Mouse (Mus musculus) right cerebral cortex, postnatal 36 days (tissue): ENCODE data around the gene Pcca.

Experiments used
- DNase-seq, 2 experiments: peaks; one replicate each; pipeline ENCODE4 v3.0.0; 2022; ENCODE audit warnings: low spot score in 2 of 2, mixed read lengths in 1 of 2

The Pcca gene

DNA sequence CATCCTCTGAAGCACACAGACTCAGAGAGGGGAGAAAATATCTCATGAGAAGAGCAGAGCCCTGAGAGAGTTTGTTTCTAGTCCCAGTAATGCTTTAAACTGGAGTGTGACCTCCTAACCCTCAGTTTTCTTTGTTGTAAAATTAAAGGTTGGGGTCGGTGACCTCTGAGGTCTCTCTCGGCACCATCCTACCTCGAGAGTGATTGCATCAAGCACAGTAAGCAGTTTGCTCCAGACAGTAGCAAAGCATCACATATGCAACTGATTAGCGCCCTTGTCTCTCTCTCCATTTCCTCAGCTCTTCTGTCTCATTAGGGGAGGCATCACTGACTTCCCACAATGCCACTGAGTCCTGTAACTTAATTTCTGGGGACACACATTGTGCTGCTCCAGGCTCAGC lies 302.1 kb downstream of the Pcca start:
- no peak for DNase-seq

DNA sequence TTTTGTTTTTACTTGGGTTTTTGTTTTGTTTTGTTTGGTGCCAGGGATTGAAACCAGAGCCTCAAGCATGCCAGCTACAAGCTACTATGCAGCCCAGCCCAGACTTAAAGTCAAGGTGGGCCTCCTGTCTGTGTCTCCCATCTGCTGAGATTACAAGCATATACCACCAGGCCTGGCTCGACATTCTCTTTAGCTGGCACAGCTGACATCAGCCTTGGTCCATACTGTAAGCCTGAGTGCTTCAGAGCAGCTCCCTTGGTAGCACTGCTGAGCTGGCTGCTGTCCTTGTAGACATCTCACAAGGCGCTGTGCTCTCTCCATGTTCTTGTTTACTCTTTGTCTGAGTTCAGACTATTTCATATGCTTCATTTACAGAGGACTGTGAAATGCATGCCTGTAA lies 302.9 kb downstream of the Pcca start:
- DNase-seq = no peak

DNA sequence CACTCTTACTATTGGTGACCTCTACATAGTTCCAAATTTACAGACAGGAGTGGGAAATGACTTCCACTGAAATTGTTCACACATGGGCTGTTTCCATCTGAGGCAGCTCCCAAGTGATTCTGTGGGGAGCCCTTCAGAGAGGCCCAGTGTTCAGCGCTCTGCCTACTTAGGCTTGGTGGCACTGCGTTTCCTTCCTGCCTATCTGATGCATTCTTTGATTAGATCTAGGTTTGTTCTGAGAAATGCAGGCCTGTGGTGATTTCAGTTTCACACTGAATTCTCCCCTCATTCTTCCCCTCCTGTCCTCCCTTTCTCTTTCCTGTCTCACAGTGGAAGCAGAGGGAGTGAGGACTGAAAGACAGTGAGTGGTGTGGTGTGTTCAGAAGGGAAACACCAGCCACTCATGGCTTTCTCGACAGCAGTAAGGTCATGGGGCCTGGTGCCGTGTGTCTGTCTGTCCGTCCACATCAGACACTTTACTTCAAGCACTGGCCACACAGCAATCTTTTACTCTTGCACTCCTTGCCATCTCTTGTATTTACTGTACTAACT lies 318.5 kb downstream of the Pcca start:
- DNase-seq = no peak

DNA sequence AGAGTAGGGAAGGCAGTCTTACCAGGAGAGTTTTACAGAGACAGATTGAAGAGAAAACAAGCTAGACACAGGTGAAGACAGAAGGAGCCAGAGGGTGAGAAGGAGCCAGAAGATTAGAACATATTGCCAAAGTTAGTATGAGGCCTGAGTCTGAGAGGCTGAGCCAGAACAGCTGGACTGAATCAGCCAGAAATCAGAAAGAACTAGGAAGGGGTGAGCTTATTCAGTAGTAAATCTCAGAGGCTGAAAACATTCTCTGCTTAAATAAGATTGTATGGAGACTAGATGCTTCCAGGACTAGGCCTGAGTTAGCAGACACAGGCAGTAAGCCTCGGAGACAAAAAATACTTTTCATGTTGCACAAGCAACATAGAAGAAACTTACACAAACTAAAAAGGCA lies 325.7 kb downstream of the Pcca start:
- no peak for DNase-seq

DNA sequence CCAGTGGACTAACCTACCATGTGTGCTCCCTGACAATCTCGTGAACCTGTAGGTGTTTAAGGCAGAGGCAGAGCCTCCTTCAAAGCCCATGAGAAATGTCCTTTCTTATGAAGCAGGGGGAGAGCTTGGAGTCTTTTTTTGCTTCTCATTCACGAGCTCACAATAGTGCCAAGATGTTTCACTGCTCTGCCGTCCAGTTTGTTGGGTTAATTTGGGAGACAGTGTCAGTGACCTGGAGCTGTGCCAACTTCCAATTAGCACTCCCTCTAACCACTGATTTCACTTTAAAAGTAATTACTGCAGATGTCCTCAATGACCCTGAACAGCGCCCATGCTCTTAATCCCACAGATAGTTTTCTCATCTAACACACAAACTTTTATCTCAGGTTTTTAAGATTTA lies 328.5 kb downstream of the Pcca start:
- DNase-seq = no peak

DNA sequence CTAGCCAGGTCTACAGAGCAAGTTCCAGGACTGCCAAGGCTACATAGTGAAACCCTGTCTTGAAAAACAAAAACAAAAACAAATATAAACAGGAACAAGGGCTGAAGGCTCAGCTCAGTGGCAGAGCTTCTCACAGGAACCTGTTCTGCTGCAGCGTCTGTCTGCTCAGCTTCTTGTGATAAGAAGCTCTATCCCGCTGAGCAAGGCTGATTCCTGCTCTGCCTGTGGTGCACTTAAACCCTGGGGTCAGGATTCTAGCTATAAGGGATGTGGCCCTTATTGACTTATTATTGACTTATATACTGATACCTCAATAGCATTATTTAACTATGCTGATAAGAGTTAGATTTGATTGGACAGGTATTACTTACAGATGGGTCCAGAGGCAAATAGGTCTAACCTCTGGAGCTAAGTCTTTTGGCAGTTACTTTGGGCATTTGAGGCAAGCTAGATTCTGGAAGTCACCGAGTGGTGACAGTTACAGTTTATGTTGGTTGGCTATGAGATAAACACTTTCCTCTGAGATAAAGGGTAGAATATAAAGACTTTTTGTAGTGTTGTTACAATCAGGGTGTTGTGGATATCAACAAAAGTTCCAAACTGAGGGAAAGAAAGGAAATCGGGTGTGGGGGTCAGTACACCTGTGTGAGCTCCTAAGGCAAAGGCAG lies 331.5 kb downstream of the Pcca start:
- no peak for DNase-seq

DNA sequence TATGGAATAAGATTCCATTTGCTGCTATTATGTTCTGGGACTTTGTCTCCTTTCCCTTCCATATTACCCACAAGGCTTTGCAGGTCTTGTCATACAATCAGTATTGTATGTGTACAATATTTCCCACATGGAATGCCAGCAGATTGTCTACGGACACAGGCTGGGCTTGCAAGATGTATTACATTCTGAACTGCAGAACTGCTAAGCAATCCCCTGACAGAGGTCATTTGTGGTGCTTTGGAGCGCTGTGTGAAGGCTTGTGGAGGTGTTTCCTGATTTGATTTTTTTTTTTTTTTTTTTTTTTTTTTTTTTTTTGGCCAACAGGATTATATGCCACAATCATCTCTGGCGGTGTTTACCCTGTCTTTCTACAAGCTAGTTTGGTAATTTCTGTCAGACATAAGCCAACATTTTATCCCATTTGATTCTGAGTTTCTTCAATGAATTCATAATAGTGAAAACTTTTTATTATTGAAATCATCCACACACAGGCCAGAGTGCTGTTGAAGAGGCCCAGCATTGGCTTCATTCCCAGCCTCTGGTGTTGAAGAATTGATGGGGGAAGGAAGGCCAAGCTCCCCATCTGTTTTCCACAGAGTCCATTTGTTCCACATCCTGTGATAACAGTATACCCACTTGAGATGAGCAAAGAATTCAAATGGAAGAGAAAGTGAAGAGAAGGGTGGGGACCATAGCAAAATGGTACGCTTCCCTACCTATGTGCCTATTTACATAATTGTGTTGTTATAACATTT lies 333.6 kb downstream of the Pcca start:
- no peak for DNase-seq

DNA sequence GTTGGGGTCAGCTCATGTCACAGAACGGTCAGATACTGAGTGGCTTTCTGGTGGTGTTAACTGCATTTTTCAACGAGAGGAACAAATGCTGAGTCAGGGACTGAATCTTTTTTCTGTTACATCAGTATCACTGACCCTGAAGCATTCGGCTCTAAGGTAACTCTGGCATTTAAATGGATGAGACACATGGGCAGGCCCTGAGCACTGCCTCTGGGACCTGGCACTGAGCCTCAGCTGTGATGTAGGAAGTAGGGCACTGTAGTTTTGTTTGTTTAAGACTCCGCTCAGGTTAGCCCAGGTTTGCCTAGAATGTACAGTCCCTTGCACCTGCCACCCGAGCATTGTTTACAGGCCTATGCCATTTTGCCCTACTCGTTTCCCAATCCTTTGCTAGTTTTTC lies 335.7 kb downstream of the Pcca start:
- no peak for DNase-seq

DNA sequence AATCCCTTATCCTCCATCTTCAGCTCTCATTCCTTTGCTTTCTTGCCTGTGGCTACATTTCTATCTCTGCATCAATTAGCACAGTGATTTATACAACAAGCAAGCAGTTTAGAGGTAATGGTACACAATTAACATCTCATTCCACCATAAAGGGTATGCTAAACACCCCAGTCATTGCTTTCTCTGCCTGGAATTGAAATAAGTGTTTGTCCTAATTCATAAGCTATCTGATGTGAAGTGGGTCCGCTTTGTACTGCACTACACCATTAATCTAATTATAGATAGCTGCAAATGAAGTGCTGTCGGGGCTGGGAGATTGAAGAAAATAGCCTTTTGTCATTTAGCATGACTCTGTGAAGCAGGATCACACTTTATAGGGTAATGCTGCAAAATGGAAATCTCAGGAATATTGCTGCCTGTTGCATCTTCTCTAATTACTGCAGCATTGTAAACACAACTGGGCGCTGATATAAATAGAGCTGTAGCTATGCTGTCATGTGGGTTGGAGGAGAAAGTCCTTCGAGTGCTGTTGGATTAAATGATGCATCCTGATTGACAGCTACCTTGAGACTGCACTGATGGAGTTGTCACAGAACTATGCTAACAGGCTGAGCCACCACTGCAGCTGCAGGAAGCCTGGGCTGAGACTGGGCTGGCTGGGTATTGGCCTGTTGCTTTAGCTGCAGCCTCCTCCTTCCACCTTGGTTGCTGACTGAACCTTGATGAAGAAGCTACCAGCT lies 337.9 kb downstream of the Pcca start:
- no peak for DNase-seq

DNA sequence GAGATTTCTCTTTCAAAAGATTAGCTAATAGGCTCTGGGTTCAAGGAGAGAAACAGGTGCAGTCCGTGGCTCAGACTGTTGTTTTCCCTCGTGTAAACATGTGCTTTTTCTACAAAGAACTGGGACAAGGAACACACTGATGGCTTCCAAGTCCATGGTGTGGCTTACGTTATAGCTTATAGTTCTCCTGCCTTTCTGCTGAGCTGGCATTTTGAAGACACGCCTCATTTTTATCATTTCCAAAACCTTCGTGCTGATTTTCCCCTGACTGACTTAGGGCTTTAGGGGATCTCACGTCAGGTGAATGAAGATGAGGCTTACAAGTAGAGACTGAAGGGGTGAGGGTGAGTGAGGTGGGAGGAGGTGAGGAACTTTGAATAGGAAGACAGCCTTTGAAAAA lies 338.5 kb downstream of the Pcca start:
- DNase-seq = no peak

DNA sequence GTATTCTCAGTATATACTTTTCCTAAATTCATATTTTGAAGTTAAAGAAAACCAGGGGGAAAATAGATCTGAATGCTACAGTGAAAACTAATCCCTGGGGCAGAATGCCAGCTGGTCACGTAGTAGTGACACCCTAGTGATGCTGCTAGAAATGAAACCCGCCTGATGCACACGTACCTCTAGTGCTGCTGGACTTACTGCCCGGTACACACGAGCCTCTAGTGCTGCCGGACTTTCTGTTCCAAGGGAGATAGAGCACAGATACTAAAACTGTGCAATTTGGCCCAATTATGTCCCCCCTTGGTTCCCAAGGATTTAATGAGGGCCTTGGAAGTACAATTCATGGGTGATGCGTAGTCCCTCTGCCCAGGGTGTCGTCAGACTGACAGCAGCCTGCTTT lies 340.9 kb downstream of the Pcca start:
- no peak for DNase-seq

DNA sequence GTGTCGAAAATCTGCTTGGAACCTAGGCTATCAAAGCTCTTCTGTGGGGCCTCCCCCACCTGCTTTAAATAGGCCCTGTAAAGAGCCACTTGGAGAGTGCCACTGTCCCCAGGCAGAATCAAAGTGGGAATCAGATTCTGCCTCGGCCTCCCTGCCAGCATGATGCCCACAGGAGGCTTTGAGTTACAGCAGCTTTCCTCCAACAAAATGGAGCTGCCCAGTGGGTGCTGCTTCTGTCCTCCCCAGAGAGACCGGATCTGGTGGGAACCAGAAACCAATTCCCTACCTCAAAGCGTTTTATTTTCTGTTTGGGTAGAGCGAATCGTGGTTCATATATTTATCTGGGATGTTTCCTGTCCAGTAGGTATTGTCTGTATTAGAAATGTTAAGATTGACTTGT lies 341.5 kb downstream of the Pcca start:
- no peak for DNase-seq

DNA sequence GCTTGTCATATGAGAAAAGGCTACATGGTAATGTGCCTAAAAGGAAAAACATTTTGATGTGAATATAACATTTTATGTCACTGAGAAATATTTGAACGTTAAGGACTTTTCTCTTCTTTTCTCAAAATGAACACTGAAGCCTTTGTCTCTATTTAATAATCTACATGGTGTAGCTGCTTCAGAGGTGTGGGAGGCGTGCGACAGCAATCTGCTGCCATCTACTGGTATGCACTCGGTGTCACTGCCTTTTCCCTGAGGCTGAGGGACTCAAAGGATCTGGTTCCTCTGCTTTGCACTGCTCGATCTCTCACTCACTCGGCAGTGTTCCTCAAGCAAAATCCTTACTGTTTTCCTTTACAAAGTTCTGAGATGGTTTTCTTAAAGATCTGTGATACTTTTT lies 342.0 kb downstream of the Pcca start:
- DNase-seq = peak; percentile 69 to 73

DNA sequence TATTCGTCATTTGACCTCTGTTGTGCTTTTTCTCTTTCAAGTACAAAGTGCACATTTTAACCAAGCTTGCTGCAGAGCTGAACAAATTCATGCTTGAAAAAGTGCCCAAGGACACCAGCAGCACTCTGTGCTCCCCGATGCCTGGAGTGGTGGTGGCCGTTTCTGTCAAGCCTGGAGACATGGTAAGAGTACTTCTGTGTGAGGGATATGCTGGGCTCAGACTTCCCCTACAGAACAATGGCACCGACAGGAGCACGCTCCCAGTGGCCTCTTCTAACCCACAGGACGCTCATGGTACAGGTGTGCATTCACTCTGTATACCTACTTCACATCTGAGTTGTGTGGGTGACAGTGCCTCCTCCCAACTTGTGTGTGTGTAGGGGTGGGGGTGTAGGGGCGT lies 342.6 kb downstream of the Pcca start:
- DNase-seq = no peak

DNA sequence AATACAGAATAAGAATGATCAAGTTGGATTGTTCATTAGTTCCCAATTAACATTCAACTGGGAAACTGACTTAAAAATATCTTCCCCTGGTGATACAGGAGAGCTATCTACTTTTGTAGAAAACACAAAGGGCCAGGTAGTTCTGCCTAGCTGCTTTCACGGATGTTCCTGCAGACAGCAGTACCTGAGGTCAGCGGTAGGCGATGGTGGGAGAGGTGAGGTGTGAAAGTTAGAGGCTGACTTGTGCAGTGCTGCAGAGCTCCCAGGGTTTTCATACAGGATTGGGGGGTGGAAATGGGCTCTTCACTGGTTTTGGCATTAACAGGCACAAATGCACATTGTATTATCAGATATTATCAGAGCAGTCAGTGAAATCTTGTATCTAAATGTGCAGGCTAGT lies 343.7 kb downstream of the Pcca start:
- no peak for DNase-seq

DNA sequence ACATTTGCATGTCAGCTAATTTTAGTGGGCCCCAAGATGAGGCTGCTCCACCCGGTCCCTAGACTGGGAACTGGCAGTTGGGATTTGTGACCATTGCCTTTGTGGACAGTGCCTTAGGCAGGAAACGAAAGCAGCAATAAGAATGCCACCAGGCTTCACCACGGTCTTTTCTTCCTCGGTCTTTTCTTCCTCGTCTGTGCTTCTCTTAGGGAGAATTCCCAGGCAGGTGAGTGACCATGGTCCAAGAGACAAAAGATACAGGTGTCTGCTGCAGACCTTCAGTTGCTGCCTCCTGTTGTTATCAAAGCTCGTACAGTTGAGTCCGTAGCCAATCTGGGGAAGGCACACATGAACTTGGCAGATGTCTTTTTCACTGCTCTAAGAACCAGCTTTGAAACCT lies 346.2 kb downstream of the Pcca start:
- no peak for DNase-seq

DNA sequence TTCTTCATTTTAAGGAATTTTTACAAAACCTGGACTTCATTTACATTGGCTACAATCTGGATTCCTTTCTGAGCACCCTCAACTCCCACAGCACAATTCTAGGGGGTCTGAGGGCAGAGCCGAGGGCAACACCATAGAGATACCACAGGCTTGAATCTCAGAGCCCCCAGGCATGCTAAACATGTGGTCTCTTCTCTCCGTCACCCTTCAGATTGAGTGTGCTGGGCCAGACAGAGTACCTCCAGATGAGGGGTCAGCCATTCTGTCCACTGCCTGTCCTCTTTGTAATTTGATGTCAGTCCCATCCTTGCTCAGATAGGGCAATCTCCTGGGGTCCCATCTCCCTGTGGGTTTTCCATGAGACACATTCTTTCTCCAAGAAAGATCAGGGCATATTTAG lies 347.6 kb downstream of the Pcca start:
- DNase-seq = no peak

DNA sequence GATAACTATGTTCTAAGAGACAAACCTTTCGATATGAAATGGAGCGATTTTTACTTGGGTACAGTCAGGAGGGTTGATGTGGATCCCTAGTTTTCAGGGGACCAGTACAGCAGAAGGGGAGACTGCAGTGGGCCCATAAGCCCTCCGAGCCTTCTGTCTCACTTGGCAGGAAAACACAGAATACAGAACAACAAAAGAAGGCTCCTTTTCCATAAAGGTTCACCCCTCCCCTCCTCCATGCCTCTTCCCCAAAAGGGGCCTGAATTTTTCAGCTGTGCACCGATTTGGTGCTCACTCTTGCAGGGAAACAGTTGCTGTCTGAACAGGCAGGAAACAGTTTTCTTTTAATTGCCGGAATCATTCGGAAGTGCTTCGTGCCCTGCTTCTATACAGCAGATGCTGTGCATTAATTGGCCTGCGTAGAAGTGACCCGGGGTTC lies 348.1 kb downstream of the Pcca start:
- DNase-seq = no peak

DNA sequence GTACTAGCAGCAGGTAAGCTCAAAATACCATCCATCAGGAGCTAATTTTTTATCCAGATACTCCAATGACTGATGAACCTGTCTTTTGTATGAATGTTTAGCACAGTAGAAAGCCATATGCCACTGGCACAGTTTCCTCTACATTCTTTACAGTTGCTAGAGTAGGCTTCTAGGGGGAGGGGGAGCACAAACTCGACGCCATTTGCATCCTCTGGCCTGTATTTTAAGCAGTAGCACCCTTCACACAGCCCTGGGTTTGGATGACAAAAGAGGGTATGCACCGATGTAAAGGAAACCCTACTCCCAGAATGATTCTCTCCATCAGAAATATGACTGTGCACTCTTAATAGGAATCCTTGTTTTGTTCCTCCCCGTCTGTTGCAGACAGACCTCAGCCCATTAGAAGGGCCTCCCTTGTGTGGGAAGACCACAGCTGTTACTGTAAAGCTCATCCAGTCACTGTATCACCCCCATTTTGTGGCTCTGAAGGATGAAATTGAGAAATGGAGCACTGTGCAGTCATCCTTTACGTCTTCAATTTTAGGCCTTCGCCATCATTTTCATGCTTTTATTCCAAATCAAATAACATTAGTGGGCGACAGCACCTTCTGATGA lies 348.8 kb downstream of the Pcca start:
- no peak for DNase-seq

DNA sequence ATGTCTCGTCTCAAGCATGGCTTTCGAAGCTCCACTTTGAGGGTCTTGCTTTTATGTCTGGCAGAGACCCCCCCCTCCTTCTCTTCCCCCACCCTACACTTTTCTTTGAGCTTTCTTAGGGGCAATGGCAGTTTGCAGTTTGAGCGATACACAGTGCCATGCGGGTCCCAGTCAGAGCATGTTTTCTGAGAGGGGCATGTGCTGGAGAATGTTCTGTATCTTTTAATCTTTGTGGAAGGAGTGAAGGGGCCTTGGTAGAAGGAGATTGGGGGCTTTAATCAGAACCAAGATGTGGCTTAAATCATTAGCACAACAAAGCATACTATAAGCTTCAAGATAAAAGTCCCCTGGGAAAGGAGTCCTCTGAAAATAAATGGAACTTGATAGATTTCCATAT lies 349.3 kb downstream of the Pcca start:
- no peak for DNase-seq

DNA sequence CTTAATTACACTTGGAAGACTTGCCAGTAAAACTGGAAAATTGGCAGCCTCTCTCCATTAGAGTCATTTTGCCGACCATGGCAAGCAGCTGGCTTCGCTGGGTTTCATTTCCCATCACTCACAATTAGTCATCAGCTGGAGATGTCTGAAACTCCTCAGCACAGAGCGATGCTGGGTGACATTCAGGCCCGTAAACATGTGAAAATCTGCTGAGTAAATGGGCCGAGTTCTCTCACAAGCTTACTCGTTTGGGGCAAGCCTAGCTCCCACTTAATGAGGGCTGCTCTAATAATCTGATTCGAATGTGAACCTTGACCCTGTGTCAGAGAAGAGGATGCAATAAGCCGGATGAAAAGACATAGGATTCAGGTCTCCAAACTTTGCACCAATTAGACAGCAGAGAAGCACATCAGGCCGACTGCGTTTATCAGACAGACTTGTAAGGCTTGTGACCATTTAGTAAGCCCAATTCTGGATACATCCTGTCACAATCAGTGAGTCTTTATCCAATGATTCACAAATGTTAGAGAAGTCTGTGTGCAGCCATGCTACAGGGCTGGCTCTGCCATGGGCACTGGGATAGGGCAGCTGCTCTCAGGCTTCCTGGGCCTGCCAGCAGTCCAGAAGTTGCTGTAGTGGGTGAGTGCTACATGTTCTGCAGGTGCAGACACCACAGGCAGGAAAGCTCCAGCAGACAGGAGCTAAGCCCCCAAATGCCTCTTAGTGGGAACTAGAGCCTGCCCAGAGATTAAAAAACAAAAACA lies 349.9 kb downstream of the Pcca start:
- no peak for DNase-seq
